Mouse (Mus musculus) gastrocnemius, postnatal 25 days (tissue): Measurements from ENCODE around the gene Psme1. TPM values are rescaled to one million over a fixed set of nuclear protein-coding genes. Genes with fewer than 3 reads are reported as not detected.

Source experiments
- DNase-seq: peaks from one replicate; pipeline ENCODE4 v3.0.0; 2022
- total RNA-seq, 2 experiments: library from RNA; stranded (reverse); gene quantifications; 1 replicate in 1 of 2; 2 replicates in 1 of 2; pipeline ENCODE4 v1.2.3; 2021

The Psme1 gene
- total RNA-seq, 2 experiments from 2014 or later: 66.4 to 67.6 TPM

DNA sequence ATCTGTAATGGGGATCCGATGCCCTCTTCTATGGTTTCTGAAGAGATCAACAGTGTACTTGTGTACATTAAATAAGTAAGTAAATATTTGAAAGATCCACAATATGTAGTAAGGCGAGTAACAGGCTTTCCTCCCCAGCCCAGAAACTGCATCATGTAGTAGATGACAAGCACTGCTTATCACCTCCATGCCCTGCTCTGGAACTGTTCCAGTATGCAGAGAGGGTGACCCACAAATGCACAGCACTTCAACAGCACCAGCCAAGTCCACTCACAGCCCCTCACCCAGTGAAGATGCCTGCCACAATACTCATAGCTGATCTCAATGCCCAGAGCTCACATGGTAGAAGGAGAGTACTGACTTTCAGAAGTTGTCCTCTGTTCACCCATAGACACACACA, 7.3 kb upstream of the Psme1 start:
- no peak for DNase-seq

DNA sequence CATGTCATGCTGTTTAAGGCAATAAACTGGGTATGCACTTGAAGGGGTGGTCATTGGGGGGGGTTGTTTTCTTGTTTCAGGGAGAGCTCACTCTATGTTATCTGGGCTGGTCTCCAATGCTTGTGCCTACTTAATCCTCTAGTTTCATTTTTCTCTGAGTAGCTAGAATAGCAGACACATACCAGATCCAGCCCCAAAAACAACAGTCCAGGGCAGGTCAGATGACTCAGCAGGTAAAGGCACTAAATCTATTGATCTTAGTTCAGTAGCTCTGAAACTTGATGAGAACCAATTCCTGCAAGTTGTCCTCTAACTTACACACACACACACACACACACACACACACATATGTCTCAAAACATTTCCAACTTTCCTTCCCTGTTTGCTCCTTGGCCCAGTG, 6.2 kb upstream of the Psme1 start:
- DNase-seq: no peak

DNA sequence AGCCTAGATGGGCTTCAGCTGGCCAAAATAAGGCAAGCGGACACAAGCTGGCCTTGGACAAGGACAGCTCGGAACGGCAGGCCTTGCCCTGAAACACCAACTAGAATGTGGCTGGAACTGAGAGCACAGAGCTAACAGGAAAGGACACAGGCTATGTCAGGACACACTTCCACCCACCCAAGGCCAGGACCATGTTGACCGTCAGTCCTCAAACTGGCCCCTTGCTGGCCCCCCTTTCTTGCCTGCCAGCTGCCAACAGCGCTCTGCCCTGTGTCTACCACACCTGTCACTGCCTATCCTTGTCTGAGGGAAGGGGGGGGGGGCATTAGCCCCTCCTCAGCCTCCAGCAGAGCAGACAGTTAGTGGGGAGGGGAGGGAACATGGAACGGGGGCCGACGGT, 2.6 kb upstream of the Psme1 start, which contains the start of gene Fitm1:
TSS of gene Fitm1 (plus strand) at position 316 of the 400 bp plus-strand sequence.
- DNase-seq: peak; percentile 86

DNA sequence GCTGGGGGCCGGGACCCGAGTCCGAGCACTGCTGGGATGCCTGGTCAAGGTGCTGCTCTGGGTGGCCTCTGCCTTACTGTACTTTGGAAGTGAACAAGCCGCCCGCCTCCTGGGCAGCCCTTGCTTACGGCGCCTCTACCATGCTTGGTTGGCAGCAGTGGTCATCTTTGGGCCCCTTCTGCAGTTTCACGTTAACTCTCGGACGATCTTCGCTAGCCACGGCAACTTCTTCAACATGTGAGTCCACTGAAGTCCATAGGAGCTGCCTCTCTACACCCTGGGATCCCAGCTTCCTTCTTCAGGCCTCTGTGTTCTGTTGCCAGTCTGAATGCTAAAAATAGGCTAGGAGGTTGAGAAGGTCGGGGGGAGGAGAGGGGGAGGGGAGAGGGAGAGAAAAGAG, 2.2 kb upstream of the Psme1 start:
- DNase-seq: peak; percentile 38

DNA sequence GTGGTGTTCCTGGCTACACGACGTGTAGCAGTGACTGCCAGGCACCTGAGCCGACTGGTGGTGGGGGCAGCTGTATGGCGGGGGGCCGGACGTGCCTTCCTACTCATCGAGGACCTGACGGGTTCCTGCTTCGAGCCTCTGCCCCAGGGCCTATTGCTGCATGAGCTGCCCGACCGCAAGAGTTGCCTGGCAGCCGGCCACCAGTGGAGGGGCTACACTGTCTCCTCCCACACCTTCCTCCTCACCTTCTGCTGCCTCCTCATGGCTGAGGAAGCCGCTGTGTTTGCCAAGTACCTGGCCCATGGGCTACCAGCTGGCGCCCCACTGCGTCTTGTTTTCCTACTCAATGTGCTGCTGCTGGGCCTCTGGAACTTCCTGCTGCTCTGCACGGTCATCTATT, 1.5 kb upstream of the Psme1 start:
- DNase-seq: peak; percentile 61

DNA sequence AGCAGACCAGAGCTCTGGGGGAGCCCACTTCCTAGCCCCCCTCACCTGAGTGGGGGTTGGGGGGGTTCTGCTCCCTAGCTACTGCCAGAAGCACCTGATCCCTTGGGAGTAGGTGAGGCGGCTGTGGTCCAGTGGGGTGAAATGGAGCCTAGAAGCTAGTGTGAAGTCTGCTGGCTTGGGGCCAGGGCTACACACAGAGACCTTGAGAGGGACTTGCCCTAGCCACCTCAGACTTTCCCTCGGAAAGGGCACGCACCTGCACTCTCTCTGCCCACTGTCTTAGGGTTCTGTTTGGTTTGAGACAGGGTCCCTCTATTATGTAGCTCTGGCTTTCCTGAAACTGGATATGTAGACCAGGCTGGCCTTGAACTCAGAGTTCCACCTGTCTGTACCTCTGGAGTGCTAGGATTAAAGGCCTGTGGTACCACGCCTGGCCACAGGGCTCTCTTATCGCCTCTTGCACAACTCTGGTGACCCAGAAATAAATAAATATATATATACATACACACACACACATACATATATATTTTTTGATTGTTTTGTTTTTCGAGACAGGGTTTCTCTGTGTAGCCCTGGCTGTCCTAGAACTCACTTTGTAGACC, 846 bp downstream of the Psme1 start:
- no peak for DNase-seq

DNA sequence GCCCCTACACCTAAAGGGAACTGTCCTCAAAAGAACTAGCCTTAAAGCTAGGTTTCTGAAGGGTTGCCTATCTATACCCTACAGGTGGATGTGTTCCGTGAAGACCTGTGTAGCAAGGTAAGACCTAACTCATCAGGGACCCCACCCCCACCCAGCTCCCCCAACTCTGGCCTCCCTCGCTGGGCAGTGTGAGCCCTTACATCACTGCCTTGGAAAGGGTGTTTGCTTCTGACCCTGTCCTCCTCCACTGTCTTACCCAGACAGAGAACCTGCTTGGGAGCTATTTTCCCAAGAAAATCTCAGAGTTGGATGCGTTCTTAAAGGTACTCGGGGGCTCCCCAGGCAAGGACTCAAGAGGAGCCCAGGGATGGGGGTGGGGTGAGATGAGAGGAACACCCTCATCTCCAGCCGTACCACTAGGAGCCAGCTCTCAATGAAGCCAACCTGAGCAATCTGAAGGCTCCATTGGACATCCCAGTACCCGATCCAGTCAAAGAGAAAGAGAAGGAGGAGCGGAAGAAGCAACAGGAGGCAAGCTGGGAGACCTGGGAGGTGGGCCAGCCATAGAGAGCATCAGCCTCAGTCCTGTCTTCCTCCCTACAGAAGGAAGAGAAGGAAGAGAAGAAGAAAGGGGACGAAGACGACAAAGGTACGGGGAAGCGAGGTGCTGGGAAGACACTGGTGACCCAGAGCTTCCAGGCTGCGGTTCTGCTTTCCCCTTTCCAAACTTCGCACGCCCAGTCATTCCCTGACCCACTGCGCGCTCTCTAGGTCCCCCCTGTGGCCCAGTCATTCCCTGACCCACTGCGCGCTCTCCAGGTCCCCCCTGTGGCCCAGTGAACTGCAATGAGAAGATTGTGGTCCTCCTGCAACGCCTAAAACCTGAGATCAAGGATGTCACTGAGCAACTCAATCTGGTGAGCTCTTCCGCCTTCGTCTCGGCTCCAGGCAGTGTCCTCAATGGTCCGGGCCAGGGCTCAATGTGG, 1.9 kb downstream of the Psme1 start:
- DNase-seq: no peak

DNA sequence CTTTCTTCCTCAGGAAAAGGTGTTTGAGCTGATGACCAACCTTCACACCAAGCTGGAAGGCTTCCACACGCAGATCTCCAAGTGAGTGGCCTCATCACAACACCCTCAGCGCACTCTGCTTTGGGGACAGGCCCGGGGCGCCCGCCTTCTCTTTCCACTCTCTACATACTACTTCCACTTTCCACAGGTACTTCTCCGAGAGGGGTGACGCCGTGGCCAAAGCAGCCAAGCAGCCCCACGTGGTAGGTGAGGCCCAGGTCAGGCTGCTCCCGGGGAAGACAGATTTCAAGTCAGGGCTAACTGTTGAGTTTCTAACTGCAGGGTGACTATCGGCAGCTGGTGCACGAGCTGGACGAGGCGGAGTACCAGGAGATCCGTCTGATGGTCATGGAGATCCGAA, 2.8 kb downstream of the Psme1 start:
- no peak for DNase-seq

DNA sequence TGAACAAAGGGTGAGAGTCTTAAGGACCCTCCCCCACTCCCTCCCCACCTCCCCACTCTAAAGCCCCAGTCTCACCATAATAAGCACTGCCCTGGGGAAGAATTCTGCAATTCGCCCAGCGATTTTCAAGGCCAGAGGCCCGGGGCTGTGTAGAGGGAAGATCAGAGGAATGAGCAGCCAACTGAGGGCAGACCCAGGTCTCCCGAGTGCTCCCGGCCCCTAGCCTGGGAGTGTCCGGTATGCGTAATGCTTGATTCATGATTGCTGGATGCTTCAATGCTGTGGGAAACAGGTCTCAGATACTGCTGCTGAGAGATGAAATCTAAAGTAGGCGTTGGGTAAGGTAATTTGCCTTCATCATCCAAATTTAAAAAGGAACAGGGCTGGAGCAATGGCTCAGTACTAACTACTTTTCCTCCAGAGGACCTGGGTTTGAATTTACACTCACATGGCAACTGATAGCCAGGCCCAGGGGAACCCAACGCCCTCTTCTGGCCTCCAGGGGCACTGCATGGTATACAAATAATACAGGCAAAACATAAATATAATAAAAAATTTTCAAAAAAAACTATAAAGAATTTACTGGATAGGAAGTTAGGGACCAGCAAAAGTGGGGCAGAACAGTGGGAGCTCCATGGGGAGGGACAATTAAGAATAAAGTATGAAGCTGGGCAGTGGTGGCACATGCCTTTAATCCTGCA, 4.2 kb downstream of the Psme1 start:
- no peak for DNase-seq

DNA sequence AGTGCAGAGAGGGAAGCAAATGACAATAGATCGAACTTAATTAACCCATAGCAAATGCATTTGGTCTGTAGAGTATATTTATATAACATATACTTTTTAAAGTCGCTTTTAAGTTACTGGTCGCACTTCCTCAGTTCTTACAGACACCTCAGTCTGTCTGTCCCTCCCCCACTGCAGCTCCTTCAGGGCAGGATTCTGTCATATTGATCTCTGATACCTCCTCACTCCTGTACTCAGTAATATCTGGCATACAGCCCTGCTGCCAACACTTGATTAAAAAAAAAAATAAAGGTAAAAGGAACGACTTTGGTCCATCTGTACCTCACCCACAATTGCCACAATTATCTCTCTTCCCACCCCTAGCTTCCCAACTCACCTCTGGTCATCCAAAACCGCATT, 6.4 kb downstream of the Psme1 start:
- DNase-seq: no peak

DNA sequence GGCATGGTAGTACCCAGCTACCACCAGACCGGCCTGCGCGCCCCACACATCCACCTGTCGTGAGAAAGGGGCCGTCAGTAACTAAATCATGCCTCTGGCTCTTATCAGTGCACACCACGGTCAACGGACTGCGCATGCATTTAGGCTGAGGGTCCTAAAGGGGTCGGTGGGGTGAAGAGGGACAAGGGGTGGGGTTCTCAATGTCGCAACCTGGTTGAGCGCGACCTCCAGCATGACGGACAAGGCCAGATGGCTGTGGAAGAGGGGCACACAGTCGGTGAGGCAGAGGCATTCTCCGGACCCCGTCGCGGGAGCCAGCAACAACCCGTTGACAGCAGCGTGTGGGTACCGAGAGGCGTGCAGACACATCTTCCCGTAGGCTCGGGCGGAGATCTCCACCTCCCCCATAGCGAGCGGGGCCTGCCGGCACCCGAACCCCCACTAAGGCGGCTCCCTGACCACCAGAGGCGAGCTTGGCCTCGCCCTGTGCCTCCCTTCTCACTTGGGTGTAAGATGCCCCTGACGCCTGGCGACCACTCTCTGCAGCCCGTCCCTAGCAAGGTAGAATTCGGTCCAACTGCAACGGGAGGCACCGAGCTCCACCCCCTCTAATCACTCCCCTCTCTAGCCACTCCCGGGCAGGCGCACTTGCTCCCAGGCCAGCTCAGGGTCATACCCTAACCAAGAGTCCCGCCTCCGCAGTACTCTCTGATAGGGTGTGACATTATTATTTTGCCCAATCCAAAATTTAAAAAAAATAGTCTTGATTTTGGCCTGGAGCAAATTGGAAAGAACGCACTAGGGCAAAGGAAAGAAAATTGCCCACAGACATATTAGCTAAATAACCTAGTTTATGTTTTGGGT, 7.0 kb downstream of the Psme1 start, which contains the start of gene Emc9:
TSS of gene Emc9 (minus strand) at position 601 of the 864 bp plus-strand sequence.
- peak; percentile 83 for DNase-seq

DNA sequence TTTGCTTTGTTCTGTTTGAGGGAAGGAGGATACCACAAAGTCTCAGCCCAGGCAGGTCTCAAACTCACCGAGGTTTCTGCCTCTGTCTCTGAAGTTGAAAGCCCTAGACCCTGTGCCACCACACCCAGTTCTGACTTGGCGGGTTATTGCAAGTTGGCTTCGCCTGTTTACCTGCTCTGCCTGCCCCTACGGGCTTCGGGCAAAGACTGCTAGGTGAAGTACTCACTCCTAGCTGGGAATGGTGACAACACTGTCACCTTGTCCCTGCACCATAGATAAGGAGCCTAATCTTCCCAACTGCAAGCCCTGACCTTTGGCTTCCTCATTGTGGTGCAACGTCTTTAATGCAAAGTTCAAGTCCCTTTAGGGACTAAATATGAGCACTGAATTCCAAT, 7.6 kb downstream of the Psme1 start:
- no peak for DNase-seq

DNA sequence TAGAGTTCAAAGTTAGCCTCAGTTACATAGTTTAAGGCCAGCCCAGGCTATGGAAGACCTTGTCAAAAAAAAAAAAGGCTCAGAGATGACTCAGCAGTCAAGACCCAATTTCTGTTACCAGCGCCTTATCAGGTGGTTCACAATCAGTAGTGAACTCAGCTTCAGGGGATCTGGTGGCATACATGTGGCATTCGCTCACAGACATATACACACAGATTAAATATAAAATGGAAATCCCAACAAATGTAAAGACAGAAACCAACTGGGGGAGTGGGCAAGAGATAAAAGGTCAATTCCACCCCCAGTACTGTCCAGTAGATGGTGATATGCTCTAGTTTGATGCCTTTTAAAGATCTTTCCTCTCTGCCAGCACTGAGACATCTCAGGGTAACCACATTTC, 8.2 kb downstream of the Psme1 start:
- DNase-seq: no peak

DNA sequence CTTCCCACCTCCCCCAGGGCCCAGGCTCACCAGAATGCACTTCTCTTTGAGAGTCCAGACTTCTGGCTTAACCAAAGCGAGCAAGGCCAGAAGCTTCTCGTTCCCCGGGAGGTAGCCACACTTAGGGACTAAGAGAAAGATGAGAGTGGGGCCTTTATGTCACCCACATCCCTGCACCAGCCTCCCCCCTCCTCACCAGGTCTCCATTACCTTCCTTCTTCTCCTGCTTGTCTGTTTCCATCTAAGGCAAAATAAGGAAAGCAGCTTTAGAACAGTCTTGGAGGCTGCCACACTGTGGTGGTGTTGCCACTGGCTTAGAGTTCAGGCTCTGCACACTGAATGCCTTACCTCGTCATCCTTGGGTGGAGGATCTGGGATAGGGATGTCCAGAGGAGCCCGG, 11.3 kb downstream of the Psme1 start:
- no peak for DNase-seq

DNA sequence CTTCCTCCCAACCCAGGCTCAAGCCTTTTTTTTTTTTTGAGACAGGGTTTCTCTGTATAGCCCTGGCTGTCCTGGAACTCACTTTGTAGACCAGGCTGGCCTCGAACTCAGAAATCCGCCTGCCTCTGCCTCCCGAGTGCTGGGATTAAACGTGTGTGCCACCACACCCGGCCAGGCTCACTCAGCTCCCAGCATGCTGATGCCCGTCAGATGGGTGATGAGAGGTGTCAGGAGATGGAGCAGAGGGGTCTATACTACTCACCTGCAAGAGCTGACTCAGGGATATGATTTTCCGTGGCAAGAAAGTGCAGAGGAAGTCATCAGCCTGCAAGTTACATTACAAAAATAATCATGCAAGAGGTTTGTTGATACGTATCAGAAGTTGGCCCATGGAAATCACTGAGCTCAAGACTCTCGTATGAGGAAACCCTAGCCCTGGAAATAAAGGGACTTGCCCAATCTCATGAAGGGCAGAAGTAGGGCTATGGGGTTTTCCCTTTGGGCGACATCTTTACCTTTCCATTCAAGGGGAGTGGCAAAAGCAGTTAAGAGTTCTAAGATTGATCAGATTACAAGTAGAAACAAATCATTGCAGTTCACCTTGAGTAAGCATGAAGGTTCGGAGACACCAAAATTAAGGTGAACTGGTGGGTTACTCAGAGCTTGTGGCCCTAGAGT, 12.0 kb downstream of the Psme1 start:
- no peak for DNase-seq

DNA sequence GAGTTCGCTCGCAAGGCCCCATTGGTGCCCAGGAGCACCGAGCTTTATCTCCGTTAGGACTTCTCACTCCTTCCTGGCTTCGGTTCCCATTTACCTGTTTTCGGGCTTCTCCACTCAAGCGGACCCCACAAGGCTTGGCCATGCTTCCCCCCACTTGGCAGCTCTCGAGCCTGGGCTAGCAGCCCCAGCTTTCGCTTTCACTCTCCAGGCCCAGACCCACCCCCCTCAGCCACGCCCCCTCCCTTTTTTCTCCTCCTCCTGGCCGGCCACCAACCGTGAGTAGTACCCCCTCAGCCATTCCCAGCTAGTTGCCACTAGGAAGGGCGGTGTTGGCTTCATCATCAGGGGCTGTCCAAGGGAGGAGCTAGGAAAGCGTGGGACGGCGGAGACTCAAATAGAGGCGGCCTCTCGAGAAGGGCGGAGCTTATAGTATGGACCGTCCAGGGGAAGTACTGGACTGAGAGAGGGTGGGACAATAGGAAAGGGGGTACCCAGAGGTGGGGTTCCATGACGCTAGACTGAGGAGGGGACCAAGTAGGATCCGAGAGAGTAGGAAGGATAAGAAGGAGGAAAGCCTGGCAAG, 12.9 kb downstream of the Psme1 start, which contains the start of gene Psme2:
TSS of gene Psme2 (minus strand) at position 366 of the 583 bp plus-strand sequence.
- DNase-seq: peak; percentile 96

DNA sequence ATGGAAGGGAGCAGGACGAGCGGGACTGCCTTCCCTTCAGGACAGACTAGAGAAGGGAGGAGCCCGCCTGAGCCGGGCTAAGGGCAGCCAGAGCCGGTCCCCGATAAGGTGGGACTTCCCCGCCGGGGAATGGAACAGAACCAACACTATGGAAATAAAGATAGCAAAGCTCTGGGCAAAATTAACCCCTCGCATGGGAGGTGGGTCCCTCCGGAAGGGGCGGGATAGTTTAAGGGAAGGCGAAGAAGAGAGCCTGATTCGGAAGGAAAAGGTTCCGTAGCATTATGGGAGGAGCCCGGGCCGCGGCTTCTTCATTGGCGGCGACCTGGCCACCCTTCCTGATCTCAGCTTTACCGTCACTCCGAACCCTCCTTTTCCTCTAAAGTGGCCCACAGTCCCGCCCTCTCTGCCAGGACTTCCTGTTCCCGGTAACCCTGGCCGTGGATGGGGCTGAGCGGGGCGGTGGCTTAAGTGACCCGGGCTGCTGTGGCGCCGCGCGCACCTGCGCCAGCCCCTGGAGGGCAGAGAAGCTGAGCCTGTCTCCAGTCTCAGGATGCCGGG, 13.5 kb downstream of the Psme1 start, which contains the start of gene Rnf31:
TSS of gene Rnf31 (plus strand) at position 378 of the 561 bp plus-strand sequence.
- DNase-seq: peak; percentile 97

DNA sequence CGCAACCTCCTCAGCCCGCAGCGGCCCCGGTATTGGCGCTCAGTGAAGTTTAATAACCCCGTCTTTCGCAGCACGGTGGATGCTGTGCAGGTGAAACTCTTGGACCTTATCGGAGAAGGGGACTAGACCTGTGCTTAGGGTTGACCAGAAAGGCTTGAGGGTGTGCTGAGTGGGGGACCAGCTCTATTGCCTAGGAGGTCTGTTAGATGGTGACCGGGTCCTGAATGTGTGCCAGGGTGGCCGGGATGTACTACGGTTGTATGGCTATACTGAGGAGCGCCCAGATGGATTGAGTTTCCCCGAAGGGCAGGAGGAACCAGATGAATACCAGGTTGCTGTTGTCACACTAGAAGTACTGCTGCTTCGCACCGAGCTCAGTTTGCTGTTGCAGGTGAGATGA, 14.3 kb downstream of the Psme1 start:
- no peak for DNase-seq

DNA sequence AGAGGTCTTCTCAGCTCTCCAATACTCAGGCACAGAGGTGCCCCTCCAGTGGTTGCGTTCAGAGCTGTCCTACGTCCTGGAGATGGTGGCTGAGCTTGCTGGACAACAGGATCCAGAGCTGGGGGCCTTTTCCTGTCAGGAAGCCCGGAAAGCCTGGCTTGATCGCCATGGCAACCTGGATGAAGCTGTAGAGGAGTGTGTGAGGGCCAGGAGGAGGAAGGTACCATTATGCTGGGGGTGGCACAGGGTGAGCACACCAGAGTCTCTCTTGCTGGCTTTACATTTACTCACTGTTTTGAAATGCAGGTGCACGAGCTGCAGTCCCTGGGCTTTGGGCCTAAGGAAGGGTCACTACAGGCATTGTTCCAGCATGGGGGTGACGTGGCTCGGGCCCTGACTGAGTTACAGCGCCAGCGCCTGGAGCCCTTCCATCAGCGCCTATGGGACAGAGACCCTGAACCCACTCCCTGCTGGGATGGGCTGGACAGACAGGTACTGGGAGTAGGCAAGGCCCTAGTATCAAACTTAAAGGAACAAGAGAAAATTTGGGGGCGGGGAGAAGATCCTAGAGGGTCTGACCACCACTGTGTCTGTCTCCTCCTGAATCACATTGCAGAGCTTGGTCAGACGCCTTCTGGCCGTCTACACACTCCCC, 18.2 kb downstream of the Psme1 start:
- DNase-seq: no peak
